Mouse (Mus musculus) olfactory bulb, adult 2 months (tissue): ENCODE data around the gene Slc47a1.

Experiments
- CTCF ChIP-seq: fragments of 200-500 bp; IDR thresholded peaks from 2 replicates; pipeline ENCODE4 v1.5.1; 2012; ENCODE audit warnings: low read depth, mild to moderate bottlenecking, low read length, moderate library complexity; ENCODE audit not compliant: insufficient read depth
- POLR2A ChIP-seq: fragments of 200-500 bp; IDR thresholded peaks from 2 replicates; pipeline ENCODE4 v1.6.1; 2012; ENCODE audit warnings: mild to moderate bottlenecking, low read depth, low read length, moderate library complexity; ENCODE audit not compliant: insufficient read depth

- TF ChIP-seq POLR2A: no peak
- no peak for TF ChIP-seq CTCF
Measured at GRCm38 (mm10) chr11:61411809-61412208, 33.7 kb upstream of the Slc47a1 start.
